Mouse (Mus musculus) mouse embryonic stem cell (cell line): ENCODE measurements around the gene Aktip.

Experiments
- in situ Hi-C, 2 experiments: fragments of 300-500 bp; cut with MboI; formaldehyde crosslinking; loops; 1 replicate in 1 of 2; 3 replicates in 1 of 2; pipeline ENCODE4 v1.14.3; 2019 to 2020; ENCODE audit warnings: low sequenced_read_pairs in 2 of 2, low pct_unique_long_range_greater_than_20kb in 1 of 2, mixed read lengths in 1 of 2; ENCODE audit not compliant: unreplicated experiment in 1 of 2

The Aktip gene

GRCm38 (mm10) chr8:91081911-91082310 lies 117.9 kb downstream of the Aktip start:
- in situ Hi-C loops: no loop called here

DNA sequence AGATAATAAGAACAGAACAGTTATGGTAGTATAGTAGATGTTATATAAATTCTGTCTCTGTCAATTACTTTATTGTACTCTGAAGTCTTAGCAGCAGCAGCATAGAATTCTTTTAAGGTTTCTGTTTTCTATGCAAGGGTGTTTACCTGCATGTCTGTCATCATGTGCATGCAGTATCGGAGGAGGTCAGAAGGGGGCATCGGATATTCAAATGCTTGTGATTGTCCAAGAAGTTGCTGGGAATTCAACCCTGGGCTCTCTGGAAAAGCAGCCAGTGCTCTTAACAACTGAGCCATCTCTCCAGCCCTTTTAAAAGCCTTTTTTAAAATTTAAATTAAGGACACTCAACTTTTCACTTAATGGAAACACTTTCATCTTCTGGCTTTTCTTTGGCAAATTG lies 120.1 kb downstream of the Aktip start:
- in situ Hi-C loops: no loop called here

DNA sequence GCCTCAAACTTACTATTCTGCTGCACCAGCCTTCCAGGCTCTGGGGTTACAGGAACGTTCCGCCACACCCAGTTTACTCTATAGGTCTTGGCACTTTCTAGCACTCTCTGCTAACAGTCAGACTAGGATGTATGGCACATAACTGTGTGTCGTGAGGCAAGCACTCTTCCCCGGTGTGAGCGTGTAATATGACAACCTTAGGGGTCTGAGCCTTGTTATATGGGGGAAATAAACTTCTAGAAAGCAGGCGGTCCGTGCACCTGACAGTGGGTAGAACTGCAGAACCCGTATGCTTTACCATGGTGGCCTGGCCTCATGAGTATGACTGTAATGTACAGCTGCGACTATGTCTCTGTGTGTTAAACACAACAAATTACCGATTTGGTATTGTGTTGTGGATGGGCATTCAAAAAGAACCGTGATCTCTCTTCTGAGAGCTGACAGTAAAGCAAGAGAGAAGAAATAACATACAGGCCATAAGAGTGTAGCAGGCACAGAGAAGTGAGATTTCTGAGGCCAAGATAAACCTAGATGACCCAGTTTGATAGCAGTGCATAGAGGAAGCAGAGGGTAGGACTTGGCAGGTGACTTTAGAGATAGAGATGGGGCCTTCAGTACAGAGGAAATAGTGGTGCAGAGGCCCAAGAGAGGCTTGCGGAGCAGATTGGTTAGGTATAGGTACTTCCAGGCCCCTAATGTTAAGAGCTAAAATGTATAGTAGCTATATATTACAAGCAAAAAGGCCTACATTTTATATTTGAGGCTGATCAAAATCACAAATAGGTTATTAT lies 122.5 kb downstream of the Aktip start:
- in situ Hi-C loops: no loop called here

DNA sequence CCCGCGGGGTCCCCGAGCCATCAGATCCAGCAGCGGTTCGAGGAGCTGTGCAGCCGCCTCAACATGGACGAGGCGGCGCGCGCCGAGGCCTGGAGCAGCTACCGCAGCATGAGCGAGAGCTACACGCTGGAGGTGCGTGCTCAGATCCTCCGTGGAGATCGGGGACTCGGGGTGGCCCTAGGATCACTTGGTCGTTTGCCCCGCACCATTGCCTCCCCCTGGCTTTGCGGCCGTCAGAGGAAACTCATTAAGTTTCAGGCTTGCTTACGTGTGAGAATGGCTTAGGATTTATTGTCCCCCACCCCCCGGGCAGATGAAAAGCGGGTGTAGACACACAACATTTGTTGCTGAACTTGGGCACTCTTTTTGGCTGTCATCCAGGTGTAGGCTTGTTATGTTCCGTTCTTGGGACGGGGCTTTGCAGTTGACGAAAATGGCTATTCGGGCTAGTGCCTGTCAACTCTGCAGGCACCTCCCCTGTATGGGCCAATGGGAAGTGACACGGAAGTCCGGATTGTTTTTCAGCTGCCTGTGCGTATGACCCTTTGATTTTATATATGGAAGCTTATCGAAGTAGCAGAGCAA lies 129.4 kb downstream of the Aktip start:
- in situ Hi-C loops: no loop called here

DNA sequence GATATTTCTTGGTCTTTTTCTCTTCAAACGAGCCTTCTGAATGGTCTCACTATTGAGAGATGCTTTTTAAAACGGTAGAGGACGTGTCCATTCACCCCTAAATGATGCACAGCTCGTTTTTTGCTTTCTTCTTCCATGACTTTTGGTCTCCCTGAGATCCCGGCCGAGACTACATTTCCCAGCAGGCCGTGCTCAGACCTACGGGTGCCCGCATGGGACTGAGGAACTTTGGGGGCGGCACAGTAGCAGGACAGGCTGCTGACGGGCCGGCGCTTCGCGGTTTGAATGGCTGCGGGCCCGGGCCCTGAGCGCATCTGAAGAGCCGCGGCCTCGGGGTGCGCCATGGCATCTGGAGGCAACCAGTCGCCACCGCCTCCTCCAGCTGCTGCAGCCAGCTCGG lies 129.9 kb downstream of the Aktip start, which contains the start of gene Rbl2:
Rbl2 (plus strand) TSS at position 224 of the 400 bp plus-strand sequence.
- in situ Hi-C loops: no loop called here

- in situ Hi-C loops: no loop called here
Measured at GRCm38 (mm10) chr8:91069407-91069806, 130.4 kb downstream of the Aktip start.

- in situ Hi-C loops: no loop called here
Measured at GRCm38 (mm10) chr8:91065179-91065578, 134.6 kb downstream of the Aktip start.
